Mouse (Mus musculus) kidney, adult 2 months (tissue): ENCODE measurements around the gene Enthd1. TPM values are rescaled to one million over a fixed set of nuclear protein-coding genes. Genes with fewer than 3 reads are reported as not detected.

ENCODE experiments used
- DNase-seq: peaks from one replicate; pipeline ENCODE4 v3.0.0; 2021
- H3K27ac ChIP-seq: fragments of 200-500 bp; 2 replicates; pipeline ENCODE4 v1.5.1; 2012; ENCODE audit warnings: low read depth, low read length, control low read depth, inconsistent platforms; ENCODE audit not compliant: insufficient read depth
- H3K27me3 ChIP-seq: fragments of 200-500 bp; replicated peaks from 2 replicates; pipeline ENCODE4 v1.6.1; 2012; ENCODE audit warnings: mild to moderate bottlenecking, moderate library complexity, low read length, inconsistent platforms; ENCODE audit not compliant: control insufficient read depth, insufficient read depth
- H3K36me3 ChIP-seq: fragments of 200-500 bp; 2 replicates; pipeline ENCODE4 v1.6.1; 2012; ENCODE audit warnings: mild to moderate bottlenecking, moderate library complexity, low read length, inconsistent platforms; ENCODE audit not compliant: control insufficient read depth, insufficient read depth
- H3K4me1 ChIP-seq: fragments of 200-500 bp; 2 replicates; pipeline ENCODE4 v1.6.1; 2011; ENCODE audit warnings: low read length; ENCODE audit not compliant: control insufficient read depth, insufficient read depth
- H3K4me3 ChIP-seq: fragments of 200-500 bp; 2 replicates; pipeline ENCODE4 v1.5.1; 2011; ENCODE audit warnings: mild to moderate bottlenecking, low read depth, low read length, control low read depth; ENCODE audit not compliant: insufficient read depth
- CTCF ChIP-seq: fragments of 200-500 bp; conservative IDR thresholded peaks from 2 replicates; pipeline ENCODE4 v1.5.1; 2011; ENCODE audit warnings: low read depth, mild to moderate bottlenecking, control low read depth, low read length, moderate library complexity, mixed read lengths; ENCODE audit not compliant: insufficient read depth, insufficient read length
- POLR2A ChIP-seq: fragments of 200-500 bp; IDR thresholded peaks from one replicate; pipeline ENCODE4 v1.6.1; 2011; ENCODE audit warnings: low read depth, low read length, control low read depth
- WGBS: fragments of 180-500 bp; shearing (Covaris S2); methylation state at CpG from one replicate; pipeline ENCODE4 v1.1.7; 2018; 5-methylcytosine and 5-hydroxymethylcytosine counted together
- polyA plus RNA-seq: library from polyadenylated mRNA; depleted of rRNA; stranded (reverse); fragments of >200 nt; gene quantifications from 2 replicates; pipeline ENCODE4 v1.2.3, GENCODE M21; 2012; rRNA removed

Gene Enthd1
- not detected in 2 replicates for polyA plus RNA-seq

- DNase-seq, result no peak
- no peak within 1 kb of the TSS for H3K27ac ChIP-seq
- 86% methylated on average over 19 of the region's 19 CpGs for WGBS
- no peak within 1 kb of the TSS for H3K4me3 ChIP-seq
- no peaks in the 10 kb centered on the region for H3K36me3 ChIP-seq
- TF ChIP-seq POLR2A, result no peak
- TF ChIP-seq CTCF, result no peak
- no peaks in the 10 kb centered on the region for H3K27me3 ChIP-seq
- no peaks in the 10 kb centered on the region for H3K4me1 ChIP-seq
These were observed at the start of gene Enthd1 for GRCm38 (mm10) chr15:80565106-80565665. Enthd1 (minus strand) TSS chr15:80565156.

- no peaks in the 10 kb centered on the region for H3K4me1 ChIP-seq
- no peak for DNase-seq
- H3K27me3 ChIP-seq, result no peaks in the 10 kb centered on the region; the same call in 1 of the 2 replicates
- no peak overlapping the region for H3K27ac ChIP-seq
- no peak for TF ChIP-seq POLR2A
- no peak for TF ChIP-seq CTCF
- no peaks in the 10 kb centered on the region for H3K36me3 ChIP-seq
- 52% methylated on average over 5 of the region's 5 CpGs for WGBS
- H3K4me3 ChIP-seq, result no peak overlapping the region
These were observed 48.9 kb upstream of the Enthd1 start for GRCm38 (mm10) chr15:80613904-80614303.

GRCm38 (mm10) chr15:80611478-80611877 lies 46.5 kb upstream of the Enthd1 start:
- TF ChIP-seq POLR2A (no peak), CTCF (no peak)
- H3K4me3 ChIP-seq, result no peak overlapping the region
- no peak overlapping the region for H3K27ac ChIP-seq
- no peaks in the 10 kb centered on the region; the same call in 1 of the 2 replicates for H3K27me3 ChIP-seq
- 66% methylated on average over 5 of the region's 5 CpGs for WGBS
- no peaks in the 10 kb centered on the region for H3K36me3 ChIP-seq
- no peaks in the 10 kb centered on the region for H3K4me1 ChIP-seq
- DNase-seq, result no peak

- DNase-seq, result no peak
- WGBS, result 80% methylated on average over 2 of the region's 2 CpGs
- Histone ChIP-seq H3K4me1 (no peaks in the 10 kb centered on the region), H3K4me3 (no peak overlapping the region), H3K27me3 (no peaks in the 10 kb centered on the region; the same call in 1 of the 2 replicates), H3K27ac (no peak overlapping the region), H3K36me3 (no peaks in the 10 kb centered on the region)
- TF ChIP-seq CTCF, result no peak
- no peak for TF ChIP-seq POLR2A
These were observed 45.4 kb upstream of the Enthd1 start for GRCm38 (mm10) chr15:80610335-80610734.

GRCm38 (mm10) chr15:80607970-80608369 lies 43.0 kb upstream of the Enthd1 start:
- H3K4me1 ChIP-seq, result no peaks in the 10 kb centered on the region
- WGBS, result 78% methylated on average over 3 of the region's 3 CpGs

GRCm38 (mm10) chr15:80604026-80604425 lies 39.1 kb upstream of the Enthd1 start:
- Histone ChIP-seq H3K4me1 (no peaks in the 10 kb centered on the region), H3K4me3 (no peak overlapping the region)
- TF ChIP-seq POLR2A (no peak), CTCF (no peak)

More at GRCm38 (mm10) chr15:80607970-80608369, 43.0 kb upstream of the Enthd1 start:
- no peak overlapping the region for H3K4me3 ChIP-seq
- no peak overlapping the region for H3K27ac ChIP-seq
- DNase-seq, result no peak
- H3K36me3 ChIP-seq, result no peaks in the 10 kb centered on the region
- H3K27me3 ChIP-seq, result no peaks in the 10 kb centered on the region; the same call in 1 of the 2 replicates
- TF ChIP-seq CTCF, result no peak
- TF ChIP-seq POLR2A, result no peak

GRCm38 (mm10) chr15:80602487-80602886 lies 37.5 kb upstream of the Enthd1 start:
- Histone ChIP-seq H3K4me1 (no peaks in the 10 kb centered on the region), H3K36me3 (no peaks in the 10 kb centered on the region), H3K27ac (no peak overlapping the region), H3K4me3 (no peak overlapping the region), H3K27me3 (no peaks in the 10 kb centered on the region)
- 77% methylated on average over 7 of the region's 7 CpGs for WGBS
- DNase-seq, result no peak
- no peak for TF ChIP-seq POLR2A

More at GRCm38 (mm10) chr15:80604026-80604425, 39.1 kb upstream of the Enthd1 start:
- no peaks in the 10 kb centered on the region for H3K27me3 ChIP-seq
- H3K36me3 ChIP-seq, result no peaks in the 10 kb centered on the region
- 94% methylated on average over 6 of the region's 6 CpGs for WGBS
- no peak for DNase-seq
- H3K27ac ChIP-seq, result no peak overlapping the region
